Mouse (Mus musculus) hematopoietic stem cell, adult 5-6 weeks (primary cell): ENCODE measurements around the gene Selenbp1. TPM values are rescaled to one million over a fixed set of nuclear protein-coding genes. Genes with fewer than 3 reads are reported as not detected.
"Not testable (repeated sequence)": the region's sequence is repeated elsewhere in the genome, so short reads cannot be mapped to it uniquely, and the experiment has no call there.

Experiments
- ATAC-seq, 2 experiments: fragments of 125-278 bp in 1 of 2; replicated peaks in 1 of 2; 2 replicates each; pipeline ENCODE4 v1.8.0; 2016 to 2017; ENCODE audit warnings: inconsistent platforms in 2 of 2, mild to moderate bottlenecking in 2 of 2, moderate number of reproducible peaks in 2 of 2, low read depth in 1 of 2, moderate TSS enrichment in 1 of 2; ENCODE audit not compliant: low FRiP score in 2 of 2, poor library complexity in 2 of 2, severe bottlenecking in 2 of 2, insufficient read depth in 1 of 2, low TSS enrichment in 1 of 2
- total RNA-seq: library from RNA; stranded (forward); fragments of 172-1452, 232-1000 nt; gene quantifications from 2 replicates; pipeline ENCODE4 v1.2.3, GENCODE M21; 2017

The Selenbp1 gene
- total RNA-seq, 1 experiment from 2014 or later: 49.6 TPM

DNA sequence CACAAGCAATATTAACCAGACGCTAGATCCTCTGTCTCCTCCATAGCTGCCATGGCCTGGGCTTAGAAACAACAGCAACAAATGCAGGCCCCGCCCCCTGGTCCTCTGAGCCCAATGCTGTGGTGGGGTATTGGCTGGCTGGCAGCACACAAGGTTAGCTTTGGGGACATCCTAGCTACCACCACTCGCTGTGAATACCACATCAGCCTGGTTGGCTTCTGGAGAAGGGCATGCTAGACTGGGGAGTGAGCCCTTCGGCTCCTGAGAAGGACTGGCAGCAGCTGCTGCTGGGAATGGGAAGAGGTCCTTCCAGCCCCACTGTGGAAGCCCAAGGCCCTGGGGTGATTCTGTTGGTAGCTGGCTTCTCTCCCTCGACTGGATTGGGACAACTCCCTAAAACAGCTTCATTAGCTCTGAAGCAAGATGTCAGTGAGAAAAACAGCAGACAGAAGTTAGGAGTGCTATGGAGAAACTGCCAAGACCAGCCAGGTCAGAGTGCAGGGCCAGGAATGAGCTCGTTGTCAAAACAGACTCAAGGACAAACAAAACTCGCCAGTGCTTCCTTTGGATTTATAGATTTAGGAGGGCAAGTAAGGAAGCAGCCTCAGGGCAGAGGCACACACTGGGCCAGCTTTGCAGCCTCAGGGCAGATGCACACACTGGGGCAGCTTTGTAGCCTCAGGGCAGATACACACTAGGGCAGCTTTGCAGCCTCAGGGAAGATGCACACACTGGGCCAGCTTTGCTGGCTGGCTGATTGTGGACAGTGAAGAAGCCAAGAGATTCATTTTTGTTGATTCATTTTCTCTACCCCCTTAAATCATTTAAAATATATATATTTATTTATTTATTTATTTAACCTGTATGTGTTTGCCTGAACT lies 2.2 kb upstream of the Selenbp1 start:
- ATAC-seq: not testable (repeated sequence)

DNA sequence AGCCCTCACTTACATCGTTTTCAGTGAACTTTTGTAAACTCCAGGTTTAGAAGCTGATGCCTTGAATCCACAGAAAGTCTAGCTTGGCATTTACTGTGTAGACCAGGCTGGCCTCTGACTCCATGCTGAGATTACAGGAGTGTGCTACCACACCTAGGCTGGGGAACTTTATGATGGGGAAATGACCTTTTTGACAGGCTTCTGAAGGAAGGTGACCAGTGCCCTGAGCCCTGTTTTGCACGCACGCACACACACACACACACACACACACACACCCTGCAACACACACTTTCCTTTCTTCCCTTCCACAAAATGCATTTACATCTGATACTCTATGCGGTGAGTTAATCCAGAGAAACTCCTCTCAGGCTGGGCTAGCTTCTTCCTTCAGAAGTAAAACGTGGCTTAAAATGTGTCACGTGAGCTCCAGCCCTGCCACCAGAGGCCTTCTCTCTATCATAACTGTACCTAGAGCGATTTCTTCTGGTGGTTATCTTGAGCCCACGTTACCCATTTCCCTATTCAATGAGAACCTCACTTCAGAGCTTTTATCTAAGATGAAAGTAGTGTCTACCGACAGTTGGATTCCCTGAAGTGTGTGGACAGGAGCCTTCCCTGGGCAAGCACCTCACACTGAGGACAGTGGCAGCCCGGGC lies 1.3 kb upstream of the Selenbp1 start:
- not testable (repeated sequence) for ATAC-seq

DNA sequence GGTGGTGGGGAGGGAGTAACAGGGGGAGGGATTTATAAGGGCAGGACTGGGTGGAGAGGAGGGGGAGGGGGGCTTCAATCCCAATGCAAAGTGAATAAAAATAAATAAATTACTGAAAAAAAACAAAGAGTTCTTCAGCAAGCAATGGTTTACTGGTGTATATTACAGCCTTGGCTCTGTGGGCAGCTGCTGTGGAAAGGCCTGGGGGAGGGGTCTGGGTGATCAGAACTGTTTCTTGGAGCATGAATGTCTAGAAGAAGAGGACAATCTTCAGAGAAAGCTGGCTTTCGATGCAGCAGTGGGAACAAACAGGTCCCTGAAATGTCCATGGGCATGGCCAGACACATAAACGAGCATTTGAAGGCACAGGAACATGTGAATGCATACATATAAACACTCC lies 577 bp upstream of the Selenbp1 start:
- not testable (repeated sequence) for ATAC-seq

DNA sequence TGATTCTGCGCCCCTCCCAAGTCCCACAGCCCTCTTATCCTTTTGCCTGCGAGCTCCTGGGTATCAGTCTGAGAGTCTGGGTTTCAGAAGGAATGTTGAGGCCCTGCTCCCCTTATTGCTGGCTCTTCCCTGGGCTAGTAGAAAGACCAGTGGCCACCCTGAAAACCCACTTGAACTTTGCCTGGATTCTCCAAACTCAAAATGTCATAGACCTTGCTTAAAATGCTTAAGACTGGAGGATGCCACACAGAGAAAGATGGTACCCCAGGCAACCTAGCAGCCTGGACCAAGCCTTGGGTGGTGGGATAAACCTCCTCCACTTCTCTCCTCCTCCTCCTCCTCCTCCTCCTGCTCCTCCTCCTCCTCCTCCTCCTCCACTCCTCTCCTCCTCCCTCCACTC lies 748 bp downstream of the Selenbp1 start:
- not testable (repeated sequence) for ATAC-seq

DNA sequence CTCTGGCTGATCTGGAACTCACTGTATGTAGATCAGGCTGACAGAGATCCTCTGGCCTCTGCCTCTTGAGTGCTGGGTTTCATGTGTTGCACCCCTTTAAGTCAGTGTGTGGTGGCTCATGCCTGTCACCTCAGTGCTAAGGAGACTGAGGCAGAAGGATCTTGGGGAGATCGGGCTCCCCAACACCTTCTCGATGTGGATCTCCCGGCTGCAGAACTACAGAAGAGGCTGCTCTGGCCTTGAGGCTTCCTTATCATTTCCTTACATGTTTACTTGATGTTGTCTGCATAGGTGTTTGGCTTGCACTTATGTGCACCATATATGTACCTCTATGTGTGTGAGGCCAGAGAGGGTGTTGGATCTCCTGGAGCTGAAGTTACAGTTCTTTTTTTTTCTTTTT lies 1.7 kb downstream of the Selenbp1 start:
- ATAC-seq: not testable (repeated sequence)

DNA sequence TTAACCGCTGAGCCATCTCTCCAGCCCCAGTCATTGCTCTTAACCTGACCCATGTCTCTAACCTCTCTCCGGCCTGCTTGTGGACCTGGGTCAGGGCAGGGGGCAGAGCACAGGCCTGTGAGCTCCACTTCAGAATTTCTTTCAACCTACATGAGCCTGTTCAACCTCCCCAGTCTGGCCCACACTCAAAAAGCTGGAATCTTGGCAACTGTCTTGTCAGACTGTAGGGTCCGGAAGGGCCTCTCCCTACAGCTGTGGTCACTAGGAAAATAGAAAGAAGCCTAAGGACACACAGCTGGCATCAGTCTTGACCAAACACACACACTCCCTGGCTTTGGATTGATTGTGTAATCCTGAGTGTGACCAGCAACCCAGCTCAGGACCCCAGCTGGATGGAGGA lies 2.5 kb downstream of the Selenbp1 start:
- ATAC-seq: not testable (repeated sequence)

DNA sequence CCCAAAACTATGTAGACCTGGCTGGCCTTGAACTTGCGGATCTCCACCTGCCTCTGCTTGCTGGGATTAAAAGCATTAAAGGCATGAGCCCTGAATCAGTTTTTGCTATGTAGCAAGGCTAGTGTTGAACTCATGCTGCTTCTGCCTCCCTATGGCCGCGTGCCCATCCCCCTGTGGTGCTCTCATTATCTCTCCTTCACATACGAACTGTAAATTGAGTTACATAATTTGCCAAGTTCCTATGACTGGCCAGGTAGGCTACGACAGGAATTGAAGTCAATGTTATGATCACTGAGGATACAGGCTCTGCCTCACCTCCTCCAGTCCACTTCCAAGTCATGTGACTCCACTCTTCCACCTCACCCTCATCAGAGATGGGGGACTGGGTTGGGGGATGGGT lies 3.3 kb downstream of the Selenbp1 start:
- not testable (repeated sequence) for ATAC-seq

DNA sequence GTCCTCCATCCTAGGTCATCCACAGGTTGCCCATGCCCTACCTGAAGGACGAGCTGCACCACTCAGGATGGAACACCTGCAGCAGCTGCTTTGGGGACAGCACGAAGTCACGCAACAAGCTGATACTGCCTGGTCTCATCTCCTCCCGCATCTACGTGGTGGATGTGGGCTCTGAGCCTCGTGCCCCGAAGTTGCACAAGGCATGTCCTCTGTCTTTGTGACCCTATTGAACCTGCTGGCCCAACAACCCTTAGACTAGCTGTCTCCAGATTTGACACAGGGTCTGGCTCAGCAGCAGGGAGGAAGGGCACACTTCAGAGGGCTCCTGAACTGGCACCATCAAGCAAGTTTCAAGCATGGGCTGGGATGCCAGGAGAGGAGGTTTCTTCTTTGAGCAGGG lies 4.3 kb downstream of the Selenbp1 start:
- not testable (repeated sequence) for ATAC-seq

DNA sequence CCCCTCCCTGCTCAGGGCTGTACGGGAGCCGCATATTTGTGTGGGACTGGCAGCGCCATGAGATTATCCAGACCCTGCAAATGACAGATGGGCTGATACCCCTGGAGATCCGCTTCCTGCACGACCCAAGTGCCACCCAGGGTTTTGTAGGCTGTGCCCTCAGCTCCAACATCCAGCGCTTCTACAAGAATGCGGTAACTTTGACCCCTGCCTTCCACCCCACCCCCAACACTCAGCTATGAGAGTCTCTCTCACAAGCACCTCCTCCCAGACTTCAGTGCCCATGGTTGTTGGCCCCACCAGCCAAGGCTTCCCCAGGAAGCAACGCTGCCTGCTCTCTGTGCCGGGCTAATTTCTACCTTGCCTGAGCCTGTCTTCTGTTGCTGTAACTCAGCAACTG lies 7.2 kb downstream of the Selenbp1 start:
- ATAC-seq: not testable (repeated sequence)

DNA sequence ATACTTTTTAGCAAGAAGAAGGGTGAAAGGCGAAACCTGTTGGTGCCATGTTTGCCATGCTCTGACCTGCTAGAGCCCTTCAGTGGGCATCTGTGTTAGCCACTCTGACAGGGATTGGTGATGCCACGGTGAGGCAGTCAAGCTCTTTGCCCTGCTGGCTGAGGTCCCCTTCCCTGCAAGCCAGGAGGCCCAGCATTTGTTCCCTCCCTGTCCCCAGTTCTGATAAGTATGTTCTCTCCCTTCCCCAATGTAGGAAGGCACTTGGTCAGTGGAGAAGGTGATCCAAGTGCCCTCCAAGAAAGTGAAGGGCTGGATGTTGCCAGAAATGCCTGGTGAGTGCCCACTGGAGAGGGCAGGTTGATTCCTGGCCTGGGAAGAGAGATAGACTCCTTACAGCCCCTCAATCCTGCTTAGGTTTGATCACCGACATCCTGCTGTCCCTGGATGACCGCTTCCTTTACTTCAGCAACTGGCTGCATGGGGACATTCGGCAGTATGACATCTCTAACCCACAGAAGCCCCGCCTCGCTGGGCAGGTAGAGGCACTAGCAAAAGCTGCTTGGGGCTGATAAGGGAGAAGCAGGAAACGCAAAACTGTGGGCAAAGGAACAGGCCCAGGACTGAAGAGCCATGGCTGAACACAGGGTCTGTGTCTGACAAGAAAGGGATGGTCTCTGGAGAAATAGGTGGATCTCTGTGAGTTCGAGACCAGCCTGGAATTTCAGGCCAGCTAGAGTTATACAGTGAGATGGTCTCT lies 9.5 kb downstream of the Selenbp1 start:
- peak; percentile 72 to 82 for ATAC-seq

DNA sequence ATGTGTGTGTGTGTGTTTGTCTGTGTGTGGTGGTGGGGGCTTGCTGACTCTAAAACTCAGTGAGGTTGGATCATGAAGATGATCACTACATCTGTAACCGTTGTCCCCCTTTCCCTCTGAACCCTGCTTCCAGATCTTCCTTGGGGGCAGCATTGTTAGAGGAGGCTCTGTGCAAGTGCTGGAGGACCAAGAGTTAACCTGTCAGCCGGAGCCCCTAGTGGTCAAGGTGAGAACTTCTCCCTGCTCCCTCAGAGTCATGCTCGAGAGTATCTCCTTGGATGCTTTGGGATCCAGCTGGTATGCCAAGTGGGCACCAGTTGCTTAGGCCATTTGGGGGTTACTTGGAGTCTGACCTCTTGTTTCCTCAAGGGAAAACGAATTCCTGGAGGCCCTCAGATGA lies 10.8 kb downstream of the Selenbp1 start:
- ATAC-seq: peak; percentile 37 to 47; a peak in 1 of 4 replicates

DNA sequence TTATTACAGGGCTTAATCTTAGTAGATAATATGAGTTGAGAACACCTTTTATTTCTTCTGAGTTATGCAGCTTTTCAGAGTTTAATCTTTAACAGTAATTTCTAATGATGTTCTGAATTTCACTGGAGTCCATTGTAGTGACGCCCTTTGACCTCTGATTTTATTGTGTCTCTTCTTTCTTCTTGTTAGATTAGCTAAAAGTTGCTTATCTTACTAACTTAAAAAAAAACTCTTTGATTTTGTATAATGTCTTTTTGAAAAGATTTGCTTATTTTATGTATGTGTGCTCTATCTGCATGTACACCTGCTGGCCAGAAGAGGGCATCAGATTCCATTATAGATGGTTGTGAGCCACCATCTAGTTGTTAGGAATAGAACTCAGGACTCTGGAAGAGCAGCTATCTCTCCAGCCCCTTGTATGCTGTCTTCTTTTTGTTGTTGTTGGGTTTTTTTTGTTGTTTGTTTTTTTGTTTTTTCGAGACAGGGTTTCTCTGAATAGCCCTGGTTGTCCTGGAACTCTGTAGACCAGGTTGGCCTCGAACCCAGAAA lies 15.3 kb downstream of the Selenbp1 start:
- no peak for ATAC-seq

DNA sequence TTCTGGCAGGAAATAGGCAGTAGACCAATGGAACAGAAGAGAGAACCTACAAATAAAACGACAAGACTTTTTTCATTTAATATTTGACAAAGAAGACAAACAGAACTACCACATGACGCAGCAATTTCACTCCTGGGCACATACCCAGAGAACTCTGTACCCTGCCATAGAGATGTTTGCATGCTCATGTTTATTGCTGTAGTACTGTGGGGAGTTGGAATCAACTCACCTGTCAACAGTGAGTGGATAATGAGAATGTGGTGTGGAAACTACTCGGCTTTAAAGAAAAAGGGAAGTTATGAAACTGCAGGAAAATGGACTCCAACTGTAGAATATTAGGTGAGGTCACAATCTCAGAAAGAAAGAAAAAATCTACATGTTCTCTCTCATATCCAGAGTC lies 16.8 kb downstream of the Selenbp1 start:
- peak in 1 of 2 experiments; percentile 18; a peak in 1 of 4 replicates for ATAC-seq

DNA sequence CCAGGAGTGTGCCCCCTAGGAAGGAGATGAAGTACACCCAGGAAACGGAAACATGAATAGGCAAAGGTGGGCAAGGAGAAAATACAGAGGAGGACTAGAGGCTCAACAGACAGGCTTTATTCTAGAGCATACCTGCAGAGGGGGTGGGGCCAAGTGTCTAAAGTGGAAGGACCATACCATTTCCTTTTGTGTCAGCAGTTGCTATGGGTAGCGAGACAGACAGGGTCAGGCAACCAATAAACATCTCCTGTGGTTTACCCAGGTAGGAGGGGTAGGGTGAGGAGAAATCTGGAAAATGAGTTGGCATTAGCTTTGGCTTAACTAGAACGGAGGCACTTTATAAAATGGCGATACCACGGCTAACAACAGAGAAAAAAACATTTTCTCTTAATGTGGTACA lies 19.9 kb downstream of the Selenbp1 start:
- ATAC-seq: no peak

DNA sequence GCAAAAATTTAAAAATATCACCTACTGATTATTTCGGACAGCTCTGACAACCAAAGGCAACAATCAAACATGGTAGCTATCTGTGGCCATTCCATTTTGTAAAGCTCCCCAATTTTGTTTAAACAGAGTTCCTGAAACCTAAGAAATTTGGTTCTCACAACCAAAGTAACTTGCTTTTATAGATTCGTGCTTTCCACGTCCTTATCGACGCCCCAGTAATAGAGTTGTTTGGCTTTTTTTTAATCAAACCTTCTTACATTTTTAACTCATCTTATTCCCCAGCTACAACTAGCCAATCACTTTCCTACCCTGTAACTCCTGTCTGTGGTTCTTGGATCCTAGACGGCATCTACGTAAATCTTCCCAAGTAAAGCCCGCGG lies 20.5 kb downstream of the Selenbp1 start:
- ATAC-seq: peak in 1 of 2 experiments; percentile 0; a peak in 1 of 4 replicates

DNA sequence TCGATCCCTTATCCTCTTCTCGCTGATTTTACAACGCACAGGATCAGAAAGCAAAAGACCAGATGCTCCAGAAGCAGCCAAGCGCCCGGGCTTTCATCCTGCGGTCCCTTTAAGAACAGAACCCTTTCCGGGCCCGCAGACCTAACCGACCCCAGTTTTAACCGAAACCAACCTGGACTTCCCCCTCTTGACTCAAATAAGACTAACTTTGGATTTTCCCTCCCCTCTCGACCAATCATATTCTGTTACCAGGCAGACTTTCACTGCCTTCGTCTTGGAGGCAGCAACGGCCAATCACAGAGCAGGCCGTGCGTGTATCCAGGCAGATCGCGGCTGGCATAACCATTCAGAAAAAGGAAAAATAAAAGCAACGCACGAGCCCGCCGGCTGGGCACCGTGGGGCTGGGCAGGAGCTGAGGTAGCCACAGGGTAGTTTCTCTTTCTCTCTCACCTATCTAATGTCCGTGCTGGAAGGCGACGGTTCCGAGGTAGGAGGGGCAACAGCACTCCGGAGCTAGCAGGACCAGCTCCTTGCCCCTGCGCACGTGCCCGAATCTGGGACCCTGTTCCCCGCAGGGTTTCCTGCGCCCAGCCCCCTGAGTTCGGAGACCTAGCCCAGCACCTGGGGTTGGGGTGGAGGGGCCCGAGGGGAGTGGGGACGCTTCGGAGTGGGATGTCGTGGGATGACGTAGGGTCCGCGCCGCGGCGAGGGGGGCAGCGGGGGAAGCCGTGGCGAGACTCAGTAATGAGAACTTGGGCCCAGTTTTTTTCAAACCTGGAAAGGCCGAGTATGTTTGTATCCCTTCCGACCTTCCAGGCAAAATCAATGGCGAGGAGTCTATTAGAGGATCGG lies 21.1 kb downstream of the Selenbp1 start, which contains the start of gene Rfx5:
TSS of gene Rfx5 (plus strand) at position 312 of the 853 bp plus-strand sequence.
- ATAC-seq: peak; percentile 92 to 94

DNA sequence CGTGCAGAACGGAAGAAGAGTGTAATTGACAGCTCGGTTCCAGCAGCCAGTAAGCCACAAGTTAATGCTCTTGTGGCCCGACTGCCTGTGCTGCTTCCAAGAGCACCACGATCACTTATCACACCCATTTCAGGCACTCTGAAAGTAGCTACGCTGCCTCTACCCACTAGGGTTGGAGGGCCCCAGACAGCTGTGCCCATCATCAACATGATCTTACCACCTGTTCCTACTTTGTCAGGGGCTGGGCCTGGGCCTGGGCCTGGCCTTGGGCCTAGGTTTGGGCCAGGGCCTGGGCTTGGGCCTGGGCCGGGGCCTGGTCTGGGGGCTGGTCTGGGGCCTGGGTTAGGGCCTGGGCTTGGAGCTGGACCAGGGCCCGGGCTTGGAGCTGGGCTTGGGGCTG lies 25.4 kb downstream of the Selenbp1 start:
- ATAC-seq: no peak
